In the genomic region with DNA sequence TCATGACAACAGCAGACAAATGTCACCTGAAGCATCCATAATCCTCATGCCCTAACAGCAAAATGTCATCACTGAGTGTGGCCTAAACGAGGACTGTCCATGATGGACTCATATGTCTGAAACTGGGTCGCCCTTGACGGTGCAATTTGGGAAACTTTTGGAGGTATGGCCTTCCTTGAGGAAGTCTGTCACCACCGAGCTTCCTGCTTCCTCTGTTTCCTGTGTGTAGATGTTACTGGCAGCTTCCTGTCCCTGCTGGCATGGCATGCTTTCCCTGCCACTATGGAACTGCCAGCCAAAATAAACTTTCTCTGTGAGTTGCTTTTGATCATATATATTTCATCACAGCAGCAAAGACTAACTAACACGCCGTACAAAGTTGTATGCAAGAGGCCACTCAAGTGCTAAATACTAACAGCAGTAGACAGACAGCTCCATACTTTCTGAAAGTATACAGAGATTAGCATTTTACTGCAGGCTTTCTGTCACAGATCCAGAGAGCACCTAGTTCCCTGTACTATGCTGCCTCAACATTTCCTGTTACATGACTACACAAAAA, we compare ENCODE assay signal across 14 mouse cellular contexts.
"Had no signal": no experiment of that assay in that cellular context is flagged by ENCODE, and none has a peak within 500 bp of the region (broad histone marks: within the 10 kb centered on the region; RNA-seq: fewer than 3 reads in every experiment).

No protein-coding gene starts in this region.

- H3K27me3 ChIP-seq: limb, embryonic 13.5 days; midbrain, embryonic 12.5 days; neural tube, embryonic 13.5 days had no signal

- H3K4me3 ChIP-seq: limb, embryonic 13.5 days; midbrain, embryonic 12.5 days; neural tube, embryonic 13.5 days had no signal

- H3K27ac ChIP-seq: kidney, postnatal 0 days; limb, embryonic 13.5 days; liver, embryonic 14.5 days; midbrain, embryonic 12.5 days; neural tube, embryonic 13.5 days had no signal

- ATAC-seq: midbrain, embryonic 16.5 days had no signal

- H3K4me1 ChIP-seq: limb, embryonic 13.5 days; midbrain, embryonic 12.5 days had no signal

- DNase-seq: kidney, adult 8-10 months; layer of hippocampus, adult 9-11 months; left cerebral cortex, postnatal 4 days; retina, postnatal 1 day; right cerebral cortex, postnatal 4 days; spleen, adult 18-20 months; thymus, adult 18-20 months; thymus, postnatal 14 days had no signal
